Mouse (Mus musculus): ENCODE results near the gene Znrd1.

Gene Znrd1

DNA sequence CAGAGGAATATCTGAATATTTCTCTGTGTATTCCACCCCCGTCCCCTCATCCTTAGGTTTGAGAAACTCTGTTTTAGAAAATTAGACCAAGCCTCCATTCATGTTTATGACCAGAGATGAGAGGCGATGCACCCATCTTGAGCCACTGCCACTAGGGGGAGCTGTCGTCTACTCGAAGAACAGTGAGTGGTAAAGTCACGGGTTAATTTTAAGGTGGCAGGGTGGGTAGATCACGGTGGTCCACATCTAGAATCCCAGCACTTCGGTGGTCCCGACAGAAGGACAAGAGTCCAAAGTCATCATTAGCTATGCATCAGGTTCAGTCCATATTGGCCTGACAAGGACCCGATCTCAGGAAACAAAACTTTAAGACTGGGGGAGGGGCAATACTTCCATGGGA, 43.3 kb downstream of the Znrd1 start:
- ChIA-PET POLR2A (interaction anchor here in 3 of 4 experiments (0.7 to 2.6 kb wide), 10 partner anchors 8 to 133 kb away, joined by 3 to 13 read pairs (median 4); partner anchors contain the start of gene Trim26 (in 1 of the 3)), CTCF (interaction anchor here (0.5 to 4.3 kb wide), 46 partner anchors 8 to 328 kb away, joined by 3 to 32 read pairs (median 5); partner anchors contain the start of genes H2-M5 (in 1 of the 4) and Trim26 (in 1 of the 4))

DNA sequence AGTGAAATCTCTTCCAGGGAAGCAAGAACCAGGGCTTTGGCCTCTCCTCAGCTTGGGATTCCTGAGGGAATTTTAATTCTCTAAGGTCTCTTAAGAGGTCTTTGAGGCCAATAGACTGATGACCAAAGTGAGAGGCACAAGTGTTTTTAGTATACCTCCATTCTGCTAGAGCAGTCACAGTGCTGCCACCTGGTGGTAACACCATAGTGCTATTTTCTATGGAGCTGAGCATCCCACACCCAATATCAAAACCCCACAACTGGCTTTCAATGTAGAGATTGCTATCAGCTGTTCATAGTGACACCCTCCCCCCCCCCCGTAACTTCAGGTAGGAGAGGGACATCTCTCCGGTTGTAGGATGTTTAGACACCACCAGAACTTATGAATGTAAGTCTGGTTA, 44.3 kb downstream of the Znrd1 start:
- ChIA-PET POLR2A (interaction anchor here (0.6 to 2.6 kb wide), 16 partner anchors 9 to 284 kb away, joined by 3 to 13 read pairs (median 3); no protein-coding TSS in a partner anchor), CTCF (interaction anchor here (0.5 to 4.3 kb wide), 76 partner anchors 9 to 658 kb away, joined by 3 to 32 read pairs (median 4); partner anchors contain the start of genes Trim26 (in 3 of the 4) and H2-M5 (in 1 of the 4))

DNA sequence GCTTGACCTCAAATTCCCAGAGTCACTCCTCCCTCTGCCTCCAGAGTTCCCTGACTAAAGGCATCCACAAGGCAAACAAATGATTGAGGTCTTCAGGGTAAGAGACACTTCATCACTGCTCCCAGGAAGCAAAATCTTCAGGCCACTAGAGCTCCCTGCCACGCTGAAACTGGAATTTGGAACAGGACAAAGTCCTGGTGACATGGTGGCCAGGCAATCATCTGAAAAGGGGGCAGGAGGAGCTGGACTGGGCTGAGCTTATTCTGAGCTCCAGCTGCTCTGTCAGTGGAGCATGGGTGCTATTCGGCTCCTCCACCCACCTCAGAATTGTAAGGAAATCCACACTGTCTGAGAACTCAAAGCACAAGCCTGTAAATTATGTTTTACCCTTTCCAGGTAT, 46.3 kb downstream of the Znrd1 start:
- POLR2A ChIA-PET = interaction anchor here (0.6 to 2.2 kb wide), 5 partner anchors 12 to 172 kb away, joined by 3 to 8 read pairs (median 3); partner anchors contain the start of gene Trim31 (in 1 of the 4)
- CTCF ChIA-PET = interaction anchor here in 2 of 4 experiments (0.6 to 4.0 kb wide), 7 partner anchors 11 to 288 kb away, joined by 3 to 31 read pairs (median 3); partner anchors contain the start of gene Trim31 (in 1 of the 2)

DNA sequence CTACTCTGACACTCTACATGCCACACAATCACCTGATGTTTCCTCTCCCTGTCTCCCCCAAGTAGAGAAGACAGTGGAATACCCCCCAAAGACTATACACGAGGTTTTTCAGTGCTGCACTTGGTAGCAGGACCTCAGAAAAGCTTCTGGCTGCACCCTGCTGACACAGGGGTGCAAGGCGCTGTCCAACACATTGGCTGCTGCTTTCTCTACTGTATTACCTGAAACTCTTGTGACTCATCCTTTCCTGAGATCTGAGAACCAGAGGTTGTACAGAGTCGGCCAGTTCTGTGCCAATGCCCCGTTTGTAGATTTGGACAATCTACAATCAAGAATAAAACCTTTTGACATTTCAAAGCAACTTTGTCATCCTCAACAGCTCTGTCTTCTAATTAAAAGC, 48.6 kb downstream of the Znrd1 start:
- ChIA-PET POLR2A (no interaction called here), CTCF (interaction anchor here in 2 of 4 experiments (0.5 to 1.1 kb wide), 3 partner anchors 63 to 174 kb away, joined by 6 read pairs; no protein-coding TSS in a partner anchor)

DNA sequence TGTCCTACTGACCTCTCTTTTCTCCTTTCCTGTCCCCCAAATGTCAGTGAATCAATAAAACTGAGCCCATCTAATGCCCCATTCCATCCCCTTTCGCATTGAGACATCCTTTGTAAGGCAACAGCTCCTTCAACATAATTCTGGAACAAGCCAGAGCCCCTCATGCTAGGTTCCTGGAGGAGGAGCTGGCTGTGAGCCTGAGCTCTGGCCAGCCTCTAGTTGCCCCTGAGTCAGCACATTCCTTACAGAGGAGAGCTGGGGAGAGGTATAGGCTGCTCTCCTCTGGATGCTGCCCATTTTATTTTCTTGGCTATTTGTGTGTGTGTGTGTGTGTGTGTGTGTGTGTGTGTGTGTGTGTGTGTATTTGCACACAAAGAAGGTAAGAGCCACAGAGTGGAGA, 50.1 kb downstream of the Znrd1 start:
- POLR2A ChIA-PET = interaction anchor here in 2 of 4 experiments (0.9 to 1.5 kb wide), 3 partner anchors 12 to 71 kb away, joined by 3 to 5 read pairs (median 4); partner anchors contain the start of gene Trim26 (in 1 of the 2)
- CTCF ChIA-PET = interaction anchor here in 2 of 4 experiments (0.5 to 1.0 kb wide), 2 partner anchors 15 to 308 kb away, joined by 3 to 8 read pairs; no protein-coding TSS in a partner anchor
